Mouse (Mus musculus): ENCODE results near the gene Rtkn. TPM values are rescaled to one million over a fixed set of nuclear protein-coding genes. Genes with fewer than 3 reads are reported as not detected.
A peak's percentile ranks its signal among the peaks of the same experiment; 100 is the strongest.

Gene Rtkn
- polyA plus RNA-seq, 1 experiment from 2014 or later = 17.1 TPM

DNA sequence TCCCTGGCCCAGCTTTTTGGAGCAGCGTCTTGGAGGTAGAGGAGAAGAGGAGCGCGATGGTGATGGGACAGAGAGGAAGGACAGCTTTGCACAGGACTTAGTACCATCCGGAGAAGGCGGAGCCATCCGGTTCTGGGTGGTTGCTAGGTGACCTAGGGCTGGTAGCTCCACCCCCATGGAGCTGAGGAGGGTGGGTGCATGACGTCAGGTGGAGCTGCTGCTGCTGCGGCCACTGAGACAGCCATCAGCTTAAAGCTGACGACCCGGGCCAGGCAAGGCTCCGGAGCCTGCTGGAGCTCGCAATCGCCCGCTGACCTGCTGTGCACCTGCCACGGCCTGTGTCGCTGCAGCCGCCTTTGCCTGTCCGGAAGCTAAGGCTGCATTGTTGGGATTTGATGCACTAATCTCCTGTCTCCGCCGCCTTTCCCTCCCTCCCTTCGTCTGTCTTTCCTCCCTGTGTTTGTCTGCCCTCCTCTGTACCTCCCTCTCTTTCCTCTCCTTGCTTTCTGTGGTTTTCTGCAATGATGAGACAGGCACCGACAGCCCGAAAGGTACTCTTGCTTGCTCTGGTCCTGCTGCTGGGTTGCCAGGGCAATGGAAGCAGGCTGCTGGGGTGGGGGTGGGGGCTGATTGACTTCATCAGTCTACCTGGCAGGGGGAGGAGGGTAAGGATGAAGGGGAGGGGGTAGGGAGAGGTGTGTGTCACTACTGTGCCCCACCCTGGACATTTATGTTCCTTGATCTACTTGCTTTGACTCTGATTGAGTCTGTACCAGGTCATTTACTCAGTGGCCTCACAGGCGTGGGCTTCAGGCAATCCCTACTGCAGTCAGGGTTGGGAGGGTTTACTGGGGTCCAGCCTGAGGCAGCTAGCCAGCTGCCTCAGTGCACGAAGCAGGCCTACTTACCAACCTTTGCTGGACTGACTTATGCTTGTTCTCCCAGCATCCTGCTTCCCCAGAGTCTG lies 50.9 kb downstream of the Rtkn start:
- H3K27me3 ChIP-seq (replicated peaks) = no peaks in the 10 kb centered on the region
- 4% methylated on average over 25 of the region's 25 CpGs for WGBS

DNA sequence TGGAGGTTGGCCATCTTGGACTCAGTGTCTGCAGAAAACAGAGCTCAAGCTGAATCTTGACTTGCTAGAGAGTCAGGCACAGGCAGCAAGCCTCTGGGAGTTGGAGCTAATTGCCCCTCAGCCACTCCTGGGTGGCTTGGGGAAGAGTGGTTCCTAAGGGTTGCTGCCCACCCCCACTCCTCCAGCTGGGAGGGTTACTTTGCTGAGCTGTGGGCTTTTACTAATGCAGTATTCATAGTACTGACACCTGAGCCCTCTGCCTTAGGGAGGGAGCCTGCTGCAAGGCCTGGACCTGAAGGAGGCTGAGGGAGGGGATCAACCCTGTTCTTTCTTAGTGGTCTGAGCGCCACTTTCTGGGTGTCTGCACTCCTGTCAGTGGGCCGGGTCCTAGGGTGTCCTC lies 51.7 kb downstream of the Rtkn start:
- H3K9ac ChIP-seq (replicated peaks) = peak overlapping the region; percentile 87
- peak overlapping the region; percentile 62 for H3K4me3 ChIP-seq (replicated peaks)
- H3K27me3 ChIP-seq (replicated peaks) = no peaks in the 10 kb centered on the region
- H3K36me3 ChIP-seq = peaks cover 56% of the 10 kb centered on the region
- 79% methylated on average over 2 of the region's 2 CpGs for WGBS
- peaks cover 41% of the 10 kb centered on the region for H3K4me1 ChIP-seq
- peak overlapping the region; percentile 67 for H3K4me2 ChIP-seq
- no peak for ATAC-seq (ENCODE audit: low FRiP score)
- peak overlapping the region; percentile 89; the same call in 1 of the 2 replicates for H3K27ac ChIP-seq (replicated peaks)
- no peaks in the 10 kb centered on the region for H3K9me3 ChIP-seq (replicated peaks)

More for the DNA sequence above, 50.9 kb downstream of the Rtkn start:
- H3K36me3 ChIP-seq = peaks cover 48% of the 10 kb centered on the region
- H3K27ac ChIP-seq (replicated peaks) = peak overlapping the region; percentile 89
- no peaks in the 10 kb centered on the region for H3K9me3 ChIP-seq (replicated peaks)
- peak overlapping the region; percentile 67 for H3K4me2 ChIP-seq
- peaks cover 43% of the 10 kb centered on the region for H3K4me1 ChIP-seq
- H3K9ac ChIP-seq (replicated peaks) = peak overlapping the region; percentile 87
- ATAC-seq (ENCODE audit: low FRiP score) = peak; percentile 95
- peak overlapping the region; percentile 62 for H3K4me3 ChIP-seq (replicated peaks)

DNA sequence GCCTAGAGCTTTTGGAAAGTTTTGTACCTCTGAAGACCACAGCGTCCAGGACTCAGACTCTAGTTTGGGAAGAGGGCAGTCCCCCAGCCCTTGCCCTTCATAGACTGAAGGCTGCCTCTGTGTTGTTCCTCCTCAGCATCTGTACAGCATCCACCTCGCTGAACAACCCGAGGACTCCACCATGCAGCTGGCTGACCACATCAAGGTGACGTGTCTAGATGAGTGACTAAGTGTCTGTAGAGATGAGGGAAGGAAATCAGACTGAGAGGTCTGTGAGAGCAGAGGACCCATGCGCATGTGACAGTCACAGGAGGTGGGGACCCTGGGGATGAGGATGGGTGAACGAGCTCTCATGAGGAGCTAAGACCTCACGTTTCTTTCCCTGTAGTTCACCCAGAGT lies 58.3 kb downstream of the Rtkn start:
- H3K9ac ChIP-seq (replicated peaks) = no peak overlapping the region
- H3K36me3 ChIP-seq = peaks cover 98% of the 10 kb centered on the region
- H3K9me3 ChIP-seq (replicated peaks) = no peaks in the 10 kb centered on the region
- H3K4me3 ChIP-seq (replicated peaks) = no peak overlapping the region
- H3K27ac ChIP-seq (replicated peaks) = no peak overlapping the region
- no peaks in the 10 kb centered on the region for H3K27me3 ChIP-seq (replicated peaks)
- WGBS = 92% methylated on average over 7 of the region's 7 CpGs
- peaks cover 4% of the 10 kb centered on the region for H3K4me1 ChIP-seq
- no peak overlapping the region for H3K4me2 ChIP-seq
- no peak for ATAC-seq (ENCODE audit: low FRiP score)

DNA sequence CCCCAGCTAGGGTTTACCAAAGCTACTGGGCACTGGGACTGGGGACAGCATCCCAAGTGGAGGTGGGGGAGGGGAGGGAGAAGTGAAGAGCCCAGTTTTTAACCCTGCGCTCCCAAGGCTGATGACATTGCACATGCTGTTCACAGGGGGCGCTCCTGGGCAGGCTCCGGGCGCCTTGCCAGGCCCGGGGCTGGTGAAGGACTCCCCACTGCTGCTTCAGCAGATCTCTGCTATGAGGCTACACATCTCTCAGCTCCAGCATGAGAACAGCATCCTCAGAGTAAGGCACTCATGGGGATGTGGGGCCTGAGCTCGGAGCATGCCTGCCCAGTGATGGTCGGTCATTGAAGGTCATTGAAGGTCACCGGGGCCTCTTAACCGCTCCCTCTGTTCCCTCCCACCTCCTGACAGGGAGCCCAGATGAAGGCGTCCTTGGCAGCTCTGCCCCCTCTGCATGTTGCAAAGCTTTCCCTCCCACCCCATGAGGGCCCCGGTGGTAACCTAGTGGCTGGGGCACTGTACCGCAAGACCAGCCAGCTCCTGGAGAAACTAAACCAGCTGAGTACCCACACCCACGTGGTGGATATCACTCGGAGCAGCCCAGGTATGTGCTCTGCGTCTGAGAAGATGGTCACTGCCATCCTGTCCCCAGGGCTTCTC lies 62.2 kb downstream of the Rtkn start:
- ATAC-seq (ENCODE audit: low FRiP score) = no peak
- H3K9me3 ChIP-seq (replicated peaks) = no peaks in the 10 kb centered on the region
- WGBS = 44% methylated on average over 15 of the region's 15 CpGs

More for the DNA sequence above, 62.2 kb downstream of the Rtkn start:
- Histone ChIP-seq H3K27ac (replicated peaks) (0 out of 2 replicates have a peak overlapping the region, but pooled peaks have one; percentile 0), H3K4me1 (no peaks in the 10 kb centered on the region), H3K36me3 (peaks cover 84% of the 10 kb centered on the region), H3K4me2 (no peak overlapping the region), H3K9ac (replicated peaks) (no peak overlapping the region), H3K27me3 (replicated peaks) (no peaks in the 10 kb centered on the region), H3K4me3 (replicated peaks) (no peak overlapping the region)

MicroRNAs within 50 kb of the gene (microRNA counts, 519-probe panel; counts per million panel counts)
- microRNA mmu-miR-3470a+mmu-miR-3470b = 1,400 counts per million, percentile 12 among the panel's probes with 10 or more counts

Small RNAs within 50 kb of the gene (microRNA-seq; reads per million reads assigned to microRNA genes)
- not detected for gene Mir3470a

Other genes starting within 250 kb of the Rtkn start
- gene Sema4f, start 195.7 kb upstream of the Rtkn start, polyA plus RNA-seq (2015; fragmentation: Nextera tagmentation; extraction: Ambion mirVana) = 24.3 and 26.1 TPM in 2 replicates
- gene M1ap, start 188.6 kb upstream of the Rtkn start, polyA plus RNA-seq (2015; fragmentation: Nextera tagmentation; extraction: Ambion mirVana) = 0.20 TPM in 1 of 2 replicates, not detected in the other
- 2.4 and 6.8 TPM in 2 replicates for gene Dok1, start 102.0 kb upstream of the Rtkn start, polyA plus RNA-seq (2015; fragmentation: Nextera tagmentation; extraction: Ambion mirVana)
- 7.6 and 8.6 TPM in 2 replicates for gene Loxl3, start 101.3 kb upstream of the Rtkn start, polyA plus RNA-seq (2015; fragmentation: Nextera tagmentation; extraction: Ambion mirVana)
- gene Aup1, start 80.9 kb upstream of the Rtkn start, polyA plus RNA-seq (2015; fragmentation: Nextera tagmentation; extraction: Ambion mirVana) = 182 and 185 TPM in 2 replicates
- gene Htra2, start 80.2 kb upstream of the Rtkn start, polyA plus RNA-seq (2015; fragmentation: Nextera tagmentation; extraction: Ambion mirVana) = 80.8 and 83.1 TPM in 2 replicates
- gene Dqx1, start 77.6 kb upstream of the Rtkn start, polyA plus RNA-seq (2015; fragmentation: Nextera tagmentation; extraction: Ambion mirVana) = 0.45 and 1.7 TPM in 2 replicates
- gene Tlx2, start 65.2 kb upstream of the Rtkn start, polyA plus RNA-seq (2015; fragmentation: Nextera tagmentation; extraction: Ambion mirVana) = 2.6 and 4.7 TPM in 2 replicates
- 45.4 and 50.8 TPM in 2 replicates for gene Pcgf1, start 57.6 kb upstream of the Rtkn start, polyA plus RNA-seq (2015; fragmentation: Nextera tagmentation; extraction: Ambion mirVana)
- gene Lbx2, start 49.1 kb upstream of the Rtkn start, polyA plus RNA-seq (2015; fragmentation: Nextera tagmentation; extraction: Ambion mirVana) = 0.24 and 0.32 TPM in 2 replicates
- 7.0 and 7.7 TPM in 2 replicates for gene Ccdc142, start 33.9 kb upstream of the Rtkn start, polyA plus RNA-seq (2015; fragmentation: Nextera tagmentation; extraction: Ambion mirVana)
- gene Gm42688, start 33.8 kb upstream of the Rtkn start, polyA plus RNA-seq (2015; fragmentation: Nextera tagmentation; extraction: Ambion mirVana) = 4.8 and 7.6 TPM in 2 replicates
- gene Mrpl53, start 26.4 kb upstream of the Rtkn start, polyA plus RNA-seq (2015; fragmentation: Nextera tagmentation; extraction: Ambion mirVana) = 121 and 123 TPM in 2 replicates
- gene Mogs, start 20.0 kb upstream of the Rtkn start, polyA plus RNA-seq (2015; fragmentation: Nextera tagmentation; extraction: Ambion mirVana) = 26.1 and 31.3 TPM in 2 replicates
- gene Wbp1, start 13.9 kb upstream of the Rtkn start, polyA plus RNA-seq (2015; fragmentation: Nextera tagmentation; extraction: Ambion mirVana) = 146 and 155 TPM in 2 replicates
- 12.0 and 12.3 TPM in 2 replicates for gene Ino80b, start 10.0 kb upstream of the Rtkn start, polyA plus RNA-seq (2015; fragmentation: Nextera tagmentation; extraction: Ambion mirVana)
- 14.7 and 18.6 TPM in 2 replicates for gene Wdr54, start 20.9 kb downstream of the Rtkn start, polyA plus RNA-seq (2015; fragmentation: Nextera tagmentation; extraction: Ambion mirVana)
- 7.9 and 8.2 TPM in 2 replicates for gene 1700003E16Rik, start 20.9 kb downstream of the Rtkn start, polyA plus RNA-seq (2015; fragmentation: Nextera tagmentation; extraction: Ambion mirVana)
- gene Dctn1, start 30.5 kb downstream of the Rtkn start, polyA plus RNA-seq (2015; fragmentation: Nextera tagmentation; extraction: Ambion mirVana) = 149 and 153 TPM in 2 replicates
- 0.27 and 0.57 TPM in 2 replicates for gene Slc4a5, start 84.4 kb downstream of the Rtkn start, polyA plus RNA-seq (2015; fragmentation: Nextera tagmentation; extraction: Ambion mirVana)
- gene Mthfd2, start 190.4 kb downstream of the Rtkn start, polyA plus RNA-seq (2015; fragmentation: Nextera tagmentation; extraction: Ambion mirVana) = 30.9 and 34.7 TPM in 2 replicates
- 20.2 and 31.3 TPM in 2 replicates for gene Mob1a, start 190.6 kb downstream of the Rtkn start, polyA plus RNA-seq (2015; fragmentation: Nextera tagmentation; extraction: Ambion mirVana)
- gene Bola3, start 213.7 kb downstream of the Rtkn start, polyA plus RNA-seq (2015; fragmentation: Nextera tagmentation; extraction: Ambion mirVana) = 60.1 and 73.0 TPM in 2 replicates